Mouse (Mus musculus) heart, postnatal 4 days (tissue): Measurements from ENCODE around the gene Agk. TPM values are rescaled to one million over a fixed set of nuclear protein-coding genes. Genes with fewer than 3 reads are reported as not detected.
A peak's percentile ranks its signal among the peaks of the same experiment; 100 is the strongest.

Source experiments
- DNase-seq: peaks from one replicate; pipeline ENCODE4 v3.0.0; 2021
- total RNA-seq, 2 experiments: library from RNA; stranded (reverse); gene quantifications; 2 replicates each; pipeline ENCODE4 v1.2.3; 2021

Agk gene
- total RNA-seq, 2 experiments from 2014 or later: 26.9 to 27.9 TPM

DNA sequence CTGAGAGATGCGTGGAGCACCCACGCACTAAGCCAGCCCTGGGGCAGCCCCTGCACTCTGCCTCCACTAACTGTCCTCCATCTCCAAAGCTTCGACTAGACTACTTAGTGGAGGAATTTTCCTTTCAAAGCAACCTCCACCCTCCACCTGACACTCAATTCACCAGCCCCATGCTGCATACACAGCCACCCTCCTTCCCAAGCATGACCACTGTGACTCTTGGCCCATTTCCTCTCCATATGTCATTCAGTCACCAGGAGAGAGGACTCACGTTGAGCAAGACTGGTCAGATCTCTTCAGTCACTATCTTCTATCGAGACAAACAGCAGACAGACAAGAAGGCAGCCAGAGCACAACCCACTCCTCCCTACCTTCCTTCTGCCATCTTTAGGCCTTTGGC, 88.1 kb downstream of the Agk start:
- no peak for DNase-seq

DNA sequence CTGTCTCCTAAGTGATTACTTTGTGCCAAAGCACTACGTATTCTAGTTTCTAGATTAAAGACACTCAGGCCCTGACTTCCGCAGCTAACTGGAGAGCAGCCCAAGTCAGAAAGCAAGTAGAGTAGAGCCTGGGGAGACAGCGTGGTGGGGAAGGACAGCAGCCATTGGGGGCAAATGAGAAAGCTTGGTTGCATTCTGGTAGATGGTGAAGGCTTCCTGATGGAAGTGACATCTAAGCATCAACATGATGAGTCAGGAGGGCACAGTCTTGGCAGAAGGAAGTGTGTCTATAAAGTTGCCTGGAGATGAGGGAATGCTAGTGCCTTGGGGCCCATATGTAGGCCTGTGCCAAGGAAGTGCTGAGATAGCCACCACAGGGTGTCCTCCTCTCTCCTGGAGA, 88.6 kb downstream of the Agk start:
- no peak for DNase-seq

DNA sequence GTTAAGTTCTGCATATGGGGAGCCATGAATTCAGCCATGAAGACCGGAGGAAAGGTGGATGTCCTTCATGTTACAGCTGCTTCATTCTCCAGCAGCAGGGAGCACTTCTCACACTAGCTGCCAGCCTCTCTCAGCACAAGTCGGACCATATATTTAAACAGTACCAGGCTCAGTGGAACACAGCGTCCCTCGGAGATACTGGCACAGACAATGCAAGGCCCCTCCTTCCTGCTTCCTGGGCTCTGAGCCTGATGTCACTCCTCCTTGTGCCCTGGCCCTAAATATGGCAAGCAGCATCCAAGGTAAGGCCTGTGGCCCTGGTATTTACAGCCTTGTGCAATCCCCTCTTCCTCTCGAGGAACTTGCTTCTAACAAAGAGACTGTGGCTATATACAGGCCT, 90.8 kb downstream of the Agk start:
- DNase-seq: no peak

DNA sequence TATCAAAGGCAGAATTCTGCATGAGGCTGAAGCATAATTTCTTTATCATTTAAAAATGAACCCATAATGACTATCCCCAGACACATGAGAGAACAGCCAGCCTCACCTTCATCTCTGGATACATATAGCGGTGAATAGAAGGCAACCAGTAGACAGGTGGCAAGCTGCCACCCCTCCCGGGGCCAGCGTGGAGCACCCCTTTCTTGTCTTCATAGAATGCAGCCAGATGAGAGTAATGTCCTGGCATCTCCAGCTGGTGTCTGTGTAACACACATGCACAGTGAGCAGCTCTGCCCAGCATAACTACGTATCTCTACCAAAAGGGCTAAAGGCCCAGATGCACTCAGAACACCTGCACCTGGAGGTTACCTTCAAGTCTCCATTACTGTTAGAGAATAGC, 93.4 kb downstream of the Agk start:
- no peak for DNase-seq

DNA sequence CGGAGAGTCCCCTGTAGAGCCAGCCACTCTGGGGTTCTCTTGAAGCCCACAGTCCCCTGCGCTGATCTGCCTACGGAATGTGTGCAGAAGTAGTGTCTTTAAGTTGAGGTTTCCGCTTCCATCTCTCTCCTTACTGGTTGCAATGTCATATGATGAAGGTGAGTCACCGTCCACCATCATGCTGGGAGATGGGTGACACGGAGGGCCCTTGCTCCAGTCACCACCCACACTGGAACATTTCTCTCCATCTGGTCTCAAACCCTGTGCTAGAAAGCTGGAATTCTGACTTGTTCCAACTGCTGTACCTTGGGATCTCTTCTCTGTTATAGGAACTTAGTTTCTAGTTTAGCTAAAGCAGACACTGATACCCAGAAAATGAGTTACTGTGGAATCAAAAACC, 96.1 kb downstream of the Agk start:
- no peak for DNase-seq

DNA sequence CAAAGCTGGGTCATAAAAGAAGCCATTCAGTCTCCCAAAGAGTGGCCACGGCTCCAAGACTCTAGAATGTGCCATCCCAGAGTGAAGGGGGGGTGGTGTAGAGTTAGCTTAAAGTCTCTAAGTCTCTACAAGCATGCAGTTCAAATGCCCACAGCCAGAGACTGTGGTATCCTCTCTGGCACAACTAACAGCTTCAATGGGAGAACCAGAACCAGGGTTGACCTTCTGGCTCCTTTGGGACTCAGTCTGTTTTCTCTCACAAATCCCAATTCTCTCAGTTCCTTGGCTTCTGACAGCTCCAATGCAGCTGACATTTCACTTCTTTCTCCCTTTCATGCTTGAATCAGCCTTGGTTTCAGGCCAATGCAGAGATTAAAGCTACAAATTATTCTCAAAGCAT, 98.0 kb downstream of the Agk start:
- DNase-seq: no peak

DNA sequence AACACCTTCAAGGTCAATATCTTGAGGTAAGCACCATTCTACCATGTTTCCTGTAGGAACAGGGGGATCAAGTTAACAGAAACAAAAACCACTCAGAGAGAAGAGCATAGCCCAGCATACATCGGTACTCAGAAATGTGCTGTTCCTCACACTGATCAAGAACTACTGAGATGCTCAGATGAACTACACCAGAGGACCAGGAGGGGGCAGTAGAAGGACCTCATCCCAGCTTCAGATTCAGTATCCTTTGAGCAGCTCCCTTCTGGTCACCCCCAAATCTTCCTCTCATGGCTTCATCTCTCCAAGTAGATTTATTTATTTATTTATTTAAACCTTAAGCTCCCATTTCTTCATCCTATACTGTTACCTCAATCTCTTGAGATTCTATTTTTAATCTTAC, 98.8 kb downstream of the Agk start:
- peak; percentile 30 for DNase-seq

DNA sequence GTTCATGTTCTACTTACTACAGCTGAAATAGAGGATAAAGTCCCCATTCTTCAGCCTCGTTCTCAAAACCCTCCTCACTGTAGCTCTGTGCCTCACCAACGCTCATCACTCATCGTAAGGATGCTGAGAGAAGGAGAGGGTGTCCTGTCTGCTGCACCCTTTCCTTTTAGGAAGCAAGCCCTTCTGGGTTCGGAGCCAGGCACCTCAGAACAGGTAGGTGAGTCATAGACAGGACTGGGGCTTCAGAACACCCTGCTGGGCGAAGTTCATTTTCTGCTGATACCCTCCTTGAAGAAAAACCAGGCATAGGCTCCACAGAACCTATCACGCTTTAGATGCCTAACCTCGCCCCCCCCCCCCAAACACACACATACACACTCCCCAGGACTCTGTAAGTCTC, 102.5 kb downstream of the Agk start:
- DNase-seq: no peak

DNA sequence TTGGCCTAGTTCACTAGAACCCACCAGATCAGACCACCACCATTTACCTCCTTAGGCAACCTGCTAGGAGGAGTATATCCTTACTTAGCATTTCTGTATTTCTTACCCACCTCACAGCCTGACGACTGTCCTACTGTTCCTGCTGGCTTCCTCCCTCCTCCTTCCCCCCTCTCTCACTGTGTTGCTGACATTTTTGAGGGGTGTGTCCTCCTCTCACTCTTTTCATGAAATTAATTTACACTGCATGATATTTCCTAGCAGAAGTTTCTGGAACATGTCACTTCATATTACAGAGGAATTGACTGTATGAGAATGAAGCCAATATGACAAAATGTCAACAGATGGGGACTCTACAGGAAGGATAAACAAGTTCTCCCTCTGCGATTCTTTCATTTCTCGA, 103.7 kb downstream of the Agk start:
- no peak for DNase-seq

DNA sequence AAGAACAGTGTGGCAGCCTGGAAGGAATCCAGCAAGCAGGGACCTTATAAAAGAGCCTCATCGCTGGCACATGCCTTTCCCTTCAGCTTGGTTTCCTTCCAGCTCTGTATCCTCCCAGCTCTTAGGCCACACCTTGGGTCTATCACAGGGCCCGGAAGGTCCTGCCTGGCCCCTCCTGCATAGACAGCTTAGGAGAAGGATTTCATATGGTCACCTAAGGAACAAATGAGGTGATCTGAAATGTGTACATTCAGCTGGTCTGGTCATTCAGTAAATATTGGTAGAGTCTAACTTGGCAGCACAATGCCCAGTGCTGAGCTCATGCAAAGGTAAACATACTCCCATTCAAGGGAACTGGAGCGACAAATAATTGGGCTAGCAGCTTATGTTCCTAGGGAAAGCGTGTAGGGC, 104.6 kb downstream of the Agk start:
- no peak for DNase-seq

DNA sequence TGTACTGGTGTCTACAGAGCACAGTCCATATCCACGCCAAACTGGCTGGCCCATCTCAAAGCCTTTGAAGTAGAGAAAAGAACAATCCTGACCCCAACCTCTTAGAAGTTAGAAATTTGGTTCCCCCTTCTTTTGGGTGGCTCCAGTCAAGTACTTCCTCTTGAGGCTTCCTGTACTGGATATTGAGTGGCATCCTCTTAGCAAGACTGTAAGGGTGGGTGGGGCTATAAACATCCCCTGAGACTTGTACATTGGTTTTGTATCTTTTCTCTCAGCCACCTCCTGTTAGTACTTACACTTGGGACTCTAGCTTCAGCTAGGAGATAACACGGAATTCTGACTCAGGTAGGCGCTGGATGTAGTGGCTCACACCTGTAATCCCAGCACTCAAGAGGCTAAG, 105.3 kb downstream of the Agk start:
- no peak for DNase-seq

DNA sequence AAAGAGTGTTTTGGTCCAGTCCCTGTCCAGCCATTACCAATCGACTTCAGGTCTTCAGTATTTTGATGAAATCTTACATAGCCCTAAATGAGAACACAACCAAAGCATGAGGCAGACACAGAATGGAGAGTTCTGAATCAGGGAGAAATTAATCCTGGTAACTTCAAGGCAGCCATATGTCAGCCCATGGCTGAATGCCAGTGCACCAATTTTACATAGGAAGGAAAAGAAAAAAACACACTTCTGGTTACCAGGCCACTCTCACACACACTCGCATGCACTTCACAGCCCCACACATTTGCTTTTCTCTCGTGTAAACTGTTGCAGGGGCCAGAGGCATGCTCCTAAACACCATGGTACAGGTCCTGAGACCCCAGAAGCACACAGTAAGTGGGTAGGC, 105.9 kb downstream of the Agk start:
- DNase-seq: no peak

DNA sequence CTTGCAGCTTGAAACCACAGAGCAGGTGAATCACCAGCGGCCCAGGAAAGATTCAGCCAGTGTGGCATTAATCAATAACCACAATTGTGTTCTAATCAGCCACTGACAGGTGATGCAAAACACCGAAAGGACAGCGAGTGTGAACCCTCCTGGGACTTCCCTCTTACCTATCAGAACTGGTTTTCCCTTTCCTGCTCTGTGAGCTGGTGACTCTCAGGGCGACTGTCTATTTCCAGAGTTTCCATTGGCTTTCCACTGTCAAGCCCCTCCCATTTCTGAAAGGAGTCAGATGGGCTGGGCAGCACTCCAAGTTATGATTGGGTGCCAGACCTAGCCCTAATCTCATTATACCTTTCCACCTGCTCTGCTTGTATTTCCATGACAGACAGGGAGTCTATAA, 106.4 kb downstream of the Agk start:
- DNase-seq: no peak

DNA sequence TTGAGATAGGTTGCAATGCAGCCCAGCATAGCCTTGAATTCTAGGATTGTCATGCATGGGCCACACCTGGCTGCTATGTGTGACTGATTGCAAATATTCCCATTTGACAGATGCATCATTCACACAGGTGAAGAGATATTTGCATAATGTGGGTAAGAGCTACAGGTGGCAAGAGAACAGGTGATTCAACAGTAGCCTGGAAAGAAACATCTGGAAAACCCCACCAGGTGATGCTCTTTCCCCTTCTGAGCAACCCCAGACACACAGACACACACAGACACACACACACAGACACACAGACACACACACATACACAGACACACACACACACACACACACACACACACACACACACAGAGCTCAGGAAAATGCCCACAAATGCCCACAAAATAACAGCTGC, 106.8 kb downstream of the Agk start:
- DNase-seq: no peak

DNA sequence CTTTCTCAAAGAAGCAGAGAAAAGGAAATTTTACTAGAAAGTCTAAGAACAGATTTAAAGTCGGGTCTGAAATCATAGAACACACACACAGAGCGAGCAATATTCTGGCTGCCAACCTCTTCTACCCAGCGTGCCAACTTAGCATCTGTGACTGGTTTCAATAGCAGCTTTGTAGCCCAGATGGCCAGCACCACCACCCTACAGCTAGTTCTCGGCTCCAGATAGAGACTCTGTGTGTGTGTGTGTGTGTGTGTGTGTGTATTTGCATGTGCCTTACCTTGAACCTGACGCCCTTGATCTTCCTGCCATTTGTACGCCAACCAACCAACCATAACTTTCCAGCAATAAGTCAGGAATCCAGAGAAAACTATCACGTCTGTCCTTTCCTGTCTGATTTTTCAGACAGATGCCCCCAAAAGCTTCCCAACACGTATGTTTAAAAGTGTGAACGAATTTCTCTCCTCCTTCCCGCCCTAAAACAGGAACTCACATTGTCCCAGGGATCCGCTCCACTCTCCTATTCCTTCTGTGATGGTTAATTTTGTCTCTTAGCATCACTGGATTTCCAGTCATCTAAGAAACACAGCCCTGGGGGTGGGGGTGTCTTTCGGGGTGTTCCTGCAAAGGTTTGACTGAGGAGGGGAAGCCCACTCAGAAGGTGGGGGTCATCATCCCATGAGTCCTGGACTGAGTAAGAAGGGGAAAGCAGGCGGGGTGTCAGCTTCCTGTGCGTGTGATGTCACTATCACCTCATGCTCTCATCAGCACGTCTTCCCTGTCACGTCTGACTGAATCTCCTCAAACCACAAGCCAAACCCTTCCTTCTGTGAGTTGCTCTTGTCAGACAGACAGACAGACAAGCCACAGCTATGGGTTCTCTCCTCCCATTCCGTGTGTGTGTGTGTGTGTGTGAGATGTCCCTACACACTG, 107.6 kb downstream of the Agk start:
- DNase-seq: no peak

DNA sequence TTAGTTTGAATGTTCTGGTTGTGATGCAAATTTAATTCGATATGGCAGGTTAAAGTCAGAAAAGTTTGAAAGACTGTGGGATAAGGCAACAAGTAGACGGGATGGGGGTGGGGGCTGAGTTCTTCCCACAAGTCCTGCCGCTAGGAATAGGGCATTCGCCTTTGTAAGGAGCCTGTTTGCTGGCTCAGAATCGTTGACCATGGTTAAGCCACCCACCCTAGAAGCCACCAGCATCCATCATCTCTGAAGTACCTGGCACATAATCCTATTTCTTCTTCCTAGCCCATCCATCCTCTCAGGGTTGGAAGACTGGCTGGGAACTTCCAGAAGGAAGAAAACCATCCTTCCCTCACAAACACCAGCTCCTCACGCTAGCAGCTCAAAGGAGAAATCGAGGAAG, 109.7 kb downstream of the Agk start:
- DNase-seq: no peak

DNA sequence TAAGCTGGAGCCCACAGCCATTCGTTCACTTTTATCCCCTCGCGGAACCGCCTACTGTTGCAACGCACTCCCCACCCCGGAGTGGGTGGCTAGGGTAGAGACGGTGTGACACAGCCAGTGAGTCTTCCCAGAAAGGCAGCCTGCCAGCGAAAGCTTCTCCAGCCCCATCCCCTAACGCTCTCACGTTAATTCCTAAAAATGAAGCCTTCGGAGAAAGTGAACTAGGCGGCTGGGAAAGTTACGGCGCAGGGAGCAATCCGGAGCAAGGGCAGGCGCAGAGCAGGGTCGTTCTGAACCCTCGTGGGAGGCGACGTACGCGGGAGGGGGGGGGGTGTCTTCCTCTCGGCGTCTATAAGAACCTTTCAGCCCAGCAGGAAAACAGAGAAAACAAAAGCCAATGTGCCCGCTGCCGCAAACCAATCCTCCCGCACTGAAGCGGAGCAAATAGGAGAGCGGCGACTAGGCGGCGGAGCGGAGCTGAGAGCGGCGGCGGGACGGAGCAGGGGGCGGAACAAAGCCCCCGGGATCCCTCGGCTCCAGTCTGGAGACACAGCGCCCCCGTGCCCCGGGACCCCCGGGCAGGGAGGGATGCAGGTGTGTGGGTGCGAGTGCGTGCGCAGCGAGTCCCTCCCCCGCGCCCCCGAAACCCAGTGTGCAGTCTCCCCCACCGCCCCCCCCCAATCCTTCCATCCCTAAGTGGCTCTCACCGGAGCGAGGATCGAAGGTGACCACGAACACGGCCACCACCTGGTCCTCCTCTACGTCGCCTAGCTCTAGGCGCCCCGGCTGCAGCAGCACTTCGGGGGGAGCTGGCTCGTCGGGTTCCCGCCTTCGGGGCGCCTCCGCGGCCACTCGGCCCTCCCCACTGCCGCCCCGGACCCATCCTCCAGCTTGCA, 110.4 kb downstream of the Agk start:
- DNase-seq: peak; percentile 25

DNA sequence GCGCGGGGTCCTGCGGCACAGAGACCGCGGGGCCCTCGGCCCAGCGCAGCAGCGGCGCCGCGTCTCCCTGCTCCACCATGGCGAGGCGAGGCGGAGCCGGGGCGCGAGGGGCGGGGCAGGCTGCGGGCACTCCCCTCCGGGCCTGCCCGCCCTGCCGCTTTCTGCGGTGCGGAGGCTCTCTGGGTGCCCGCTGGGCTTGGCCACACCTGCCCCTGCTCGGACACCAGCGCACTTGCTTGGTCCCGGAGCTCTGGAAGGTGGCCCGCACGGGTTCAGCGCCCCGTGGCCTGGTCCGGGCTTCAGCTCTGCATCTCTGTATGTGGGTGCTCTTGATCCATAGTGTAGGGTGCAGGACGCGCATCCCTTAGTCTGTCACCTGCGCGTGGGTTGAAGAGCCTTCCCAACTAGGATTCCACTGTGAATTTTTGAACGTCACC, 111.1 kb downstream of the Agk start, which contains the start of gene E330009J07Rik:
Gene E330009J07Rik (minus strand): TSS at position 89 of the 437 bp plus-strand sequence.
- DNase-seq: peak; percentile 80

DNA sequence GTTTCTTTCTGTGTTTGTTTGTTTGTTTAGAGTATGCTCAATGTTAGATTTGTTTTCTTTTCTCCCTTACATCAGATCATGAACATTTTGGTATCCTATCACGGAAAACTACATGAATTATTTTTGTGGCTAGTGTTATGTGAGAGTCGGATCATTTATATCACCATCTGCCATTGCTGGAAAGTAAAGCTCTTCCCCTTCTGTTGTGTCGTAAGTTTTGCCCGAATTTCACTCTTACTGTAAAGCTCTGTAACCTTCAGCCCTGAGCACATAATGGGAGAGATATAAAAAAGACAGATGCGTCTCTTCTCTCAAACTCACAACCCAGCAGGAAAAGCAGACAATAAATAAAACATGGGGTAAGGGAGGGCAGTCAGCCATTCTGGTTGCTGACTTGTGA, 114.0 kb downstream of the Agk start, which contains the start of gene Wee2:
Gene Wee2 (plus strand): TSS at position 153 of the 400 bp plus-strand sequence.
- DNase-seq: no peak

DNA sequence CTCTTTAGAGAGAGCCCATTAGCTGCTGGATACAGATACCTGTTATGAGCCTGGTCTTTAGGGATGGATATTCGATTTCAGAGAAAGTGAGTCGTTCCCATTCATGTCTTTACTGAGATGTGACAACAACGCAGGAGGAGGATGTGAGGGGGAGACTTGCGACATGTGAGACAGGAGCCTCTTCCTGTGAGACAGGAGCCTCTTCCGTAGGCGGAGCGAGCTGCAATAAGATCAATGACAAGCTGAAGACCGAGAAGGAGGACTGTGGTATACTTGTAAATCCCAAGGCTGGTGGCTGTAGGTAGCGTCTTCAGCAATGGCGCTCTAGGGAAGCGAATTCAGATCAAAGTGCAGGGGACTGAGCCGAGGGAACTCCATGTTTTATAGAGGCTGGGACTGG, 114.8 kb downstream of the Agk start:
- DNase-seq: no peak

DNA sequence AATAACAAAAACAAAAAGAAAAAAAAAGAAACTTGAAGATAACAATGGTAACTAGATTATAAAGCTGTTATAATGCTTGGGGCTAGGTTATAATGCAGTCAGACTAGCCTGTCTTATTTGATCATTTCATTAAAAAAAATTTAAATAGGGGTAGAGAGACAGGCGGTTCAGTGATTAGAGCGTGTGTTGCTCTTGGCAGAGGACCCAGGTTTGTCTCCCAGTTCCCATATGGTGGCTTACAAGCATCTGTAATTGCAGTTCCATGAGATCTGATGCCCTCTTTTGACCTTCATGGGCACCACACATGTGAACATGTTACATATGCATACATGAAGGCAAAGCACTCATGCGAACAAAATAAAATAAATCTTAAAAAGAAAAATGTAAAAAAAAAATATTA, 116.3 kb downstream of the Agk start:
- no peak for DNase-seq

DNA sequence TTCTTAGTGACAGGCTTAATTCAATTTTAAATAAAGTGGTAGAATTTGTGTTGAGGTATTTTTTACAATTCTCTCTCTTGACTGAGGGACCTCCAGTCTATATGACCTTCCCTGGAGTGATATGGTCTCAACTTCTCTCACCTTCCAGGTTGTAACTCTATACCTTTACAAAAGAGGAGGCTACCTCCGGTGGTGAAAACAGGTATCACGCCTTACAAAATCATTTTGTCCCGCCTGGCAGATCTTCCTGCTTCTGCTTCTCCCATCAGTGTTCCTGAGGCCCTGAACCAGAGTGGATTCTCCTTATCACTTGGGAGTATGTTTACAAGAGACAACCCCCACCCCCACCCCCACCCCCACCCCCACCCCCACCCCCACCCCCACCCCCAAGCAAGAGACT, 116.8 kb downstream of the Agk start:
- DNase-seq: no peak

DNA sequence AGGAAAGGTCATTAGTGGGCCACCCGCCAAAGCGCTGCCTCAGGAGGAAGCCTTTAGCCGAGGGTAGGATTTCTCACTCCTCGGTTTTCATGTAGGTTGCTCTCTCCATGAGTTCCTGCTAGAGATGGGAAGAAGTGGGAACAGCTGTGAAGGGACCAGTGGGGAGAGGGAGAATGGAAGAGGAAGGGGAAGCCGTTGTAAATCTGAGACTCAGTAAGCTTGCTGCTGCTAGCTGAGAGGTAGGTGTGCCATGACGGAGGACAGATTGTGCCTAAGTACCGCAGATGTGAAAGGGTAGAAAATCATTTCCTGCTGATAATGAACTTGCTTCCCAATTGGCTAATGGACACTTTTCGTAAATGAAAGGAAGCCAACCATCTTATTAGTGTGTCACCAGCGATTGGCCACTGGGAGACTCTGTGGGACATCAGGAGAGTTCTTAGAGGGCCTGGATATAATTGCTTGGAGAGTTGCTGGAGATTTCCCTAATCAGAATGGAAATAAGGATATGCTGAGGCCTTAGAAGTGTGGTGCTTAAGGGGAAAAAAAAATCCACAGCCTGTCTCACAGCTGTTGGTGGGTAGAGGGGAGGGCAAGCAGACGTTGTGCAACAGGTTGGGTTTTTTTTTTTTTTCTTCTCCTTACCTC, 118.4 kb downstream of the Agk start:
- DNase-seq: no peak
